Mouse (Mus musculus): Measurements from ENCODE around the gene Spag6.

- TF ChIP-seq CTCF (IDR thresholded peaks at IDR 0.05; ENCODE audit: control insufficient read depth, insufficient read depth, insufficient replicate concordance, low read depth, low read length) (no peak), POLR2A (IDR thresholded peaks at IDR 0.05; ENCODE audit: control insufficient read depth, low read depth, low read length) (no peak; the same call in 1 of the 2 replicates)
Observed at GRCm38 (mm10) chr2:18766821-18767541, 73.1 kb downstream of the Spag6 start.

All from testis, adult 2 months (tissue).